Mouse (Mus musculus) thymus, postnatal 36 days (tissue): ENCODE data around the gene Gadd45g.

ENCODE experiments used
- DNase-seq, 2 experiments: peaks; one replicate each; pipeline ENCODE4 v3.0.0; 2022; ENCODE audit warnings: mixed read lengths in 2 of 2

Gene Gadd45g

DNA sequence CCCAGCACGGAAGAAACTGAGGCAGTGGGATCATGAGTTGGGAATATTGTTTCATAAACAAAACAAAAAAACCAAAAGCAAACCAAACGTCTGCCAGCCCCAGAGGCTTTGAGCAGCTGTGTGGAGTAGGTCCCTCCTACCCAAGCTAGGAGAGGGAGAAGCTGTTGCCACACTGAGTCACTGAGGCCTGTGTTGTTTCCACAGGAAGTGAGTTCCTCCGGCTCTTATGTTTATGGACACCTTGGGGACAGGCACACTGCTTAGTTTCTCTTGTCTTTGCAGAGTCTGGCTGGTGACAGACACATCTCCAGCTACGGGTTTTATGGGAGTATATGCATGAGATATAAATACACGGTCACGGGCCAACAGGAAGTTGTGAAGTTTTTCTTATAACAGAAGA is 39.6 kb downstream of the Gadd45g start:
- peak; percentile 19 to 43 for DNase-seq

DNA sequence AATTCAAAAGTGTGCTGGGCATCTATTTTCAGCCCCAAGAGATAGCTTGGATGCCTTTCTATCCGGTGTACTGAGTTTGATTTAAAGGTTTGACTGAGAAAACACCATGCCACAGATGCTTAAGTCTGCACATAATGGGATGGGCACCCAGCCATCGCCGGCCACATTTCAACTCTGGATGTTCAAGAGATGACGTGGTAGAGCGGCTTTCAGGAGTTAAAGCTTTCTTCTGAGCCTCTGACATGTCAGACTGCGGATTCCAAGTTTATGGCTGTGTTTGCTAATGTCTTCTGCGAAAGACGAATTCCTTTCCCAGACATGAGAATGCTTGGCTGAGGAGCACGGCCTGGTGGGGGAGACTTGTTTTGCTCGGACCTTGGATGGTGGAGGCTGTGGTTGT is 40.2 kb downstream of the Gadd45g start:
- no peak for DNase-seq

DNA sequence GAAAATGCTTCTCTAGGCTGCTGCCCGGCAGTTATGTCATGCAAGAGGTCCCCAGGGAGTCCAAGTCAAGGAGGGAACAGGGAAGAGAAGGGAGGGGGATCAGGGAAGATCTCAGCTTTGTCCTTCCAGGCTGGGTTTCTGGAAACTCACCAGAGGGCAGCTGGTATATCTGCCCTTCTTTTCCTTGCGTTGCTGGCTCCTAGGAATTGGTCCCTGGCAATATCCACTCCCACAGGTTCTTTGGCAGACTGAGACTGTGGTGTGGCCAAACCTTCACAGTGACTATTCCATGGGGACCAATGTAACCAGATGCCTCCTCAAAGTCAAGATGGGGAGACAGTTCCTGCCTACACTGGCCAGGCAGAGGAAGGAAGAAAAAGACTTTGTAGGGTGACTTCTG is 41.9 kb downstream of the Gadd45g start:
- no peak for DNase-seq

GRCm38 (mm10) chr13:51891825-51892532 is 45.5 kb downstream of the Gadd45g start:
- DNase-seq = no peak

GRCm38 (mm10) chr13:51897579-51897978 is 51.1 kb downstream of the Gadd45g start:
- DNase-seq = peak in 1 of 2 experiments; percentile 1
